Mouse (Mus musculus) liver, embryonic 14.5 days (tissue): Measurements from ENCODE around the gene Col16a1.

Experiments used
- CTCF ChIP-seq: IDR thresholded peaks from 2 replicates; pipeline ENCODE4 v1.5.1; 2016; ENCODE audit warnings: antibody characterized with exemption, low read depth, control low read depth
- EP300 ChIP-seq: IDR thresholded peaks from 2 replicates; pipeline ENCODE4 v1.6.1; 2016; ENCODE audit warnings: antibody characterized with exemption, low read depth

DNA sequence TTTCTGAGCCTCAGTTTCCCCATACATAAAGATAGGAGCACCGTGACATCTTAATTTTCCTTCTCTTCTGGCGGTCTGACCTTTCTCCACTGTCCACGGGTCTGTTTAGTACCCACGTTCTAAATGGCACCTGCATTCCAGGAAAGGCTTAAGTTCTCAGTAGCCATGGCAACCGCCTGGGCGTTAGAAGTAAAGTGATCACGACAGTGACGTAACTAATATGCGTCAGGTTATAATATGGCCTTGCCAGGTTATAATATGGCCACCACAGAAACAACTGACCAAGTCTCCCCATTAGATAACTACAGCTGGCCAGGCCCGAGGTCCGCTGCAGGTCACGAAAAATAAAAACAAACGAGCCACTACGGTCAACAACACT lies 59.4 kb downstream of the Col16a1 start:
- TF ChIP-seq CTCF (no peak), EP300 (no peak)
